Mouse (Mus musculus) hindbrain, postnatal 0 days (tissue): ENCODE measurements around the gene Arhgef9. TPM values are rescaled to one million over a fixed set of nuclear protein-coding genes. Genes with fewer than 3 reads are reported as not detected.

Experiments
- ATAC-seq: fragments of 200-750 bp; cut with Nextera tagmentation; 2 replicates; pipeline ENCODE4 v1.8.0; 2017; ENCODE audit warnings: mild to moderate bottlenecking, moderate TSS enrichment, moderate library complexity
- DNase-seq: peaks from one replicate; pipeline ENCODE4 v3.0.0-alpha.2; 2015; ENCODE audit warnings: low spot score
- H3K27ac ChIP-seq: fragments of 300-500 bp; sonication (generic); 2 replicates; pipeline ENCODE4 v1.5.1; 2014; ENCODE audit warnings: mild to moderate bottlenecking
- H3K27me3 ChIP-seq: fragments of 300-500 bp; sonication (generic); 2 replicates; pipeline ENCODE4 v1.6.1; 2014; ENCODE audit warnings: low read length, mixed read lengths; ENCODE audit not compliant: insufficient read depth
- H3K36me3 ChIP-seq: fragments of 300-500 bp; sonication (generic); 2 replicates; pipeline ENCODE4 v1.6.1; 2014; ENCODE audit warnings: low read length, mixed read lengths; ENCODE audit not compliant: insufficient read depth
- H3K4me1 ChIP-seq: fragments of 300-500 bp; sonication (generic); 2 replicates; pipeline ENCODE4 v1.6.1; 2014; ENCODE audit warnings: antibody characterized with exemption, low read length, mixed read lengths; ENCODE audit not compliant: insufficient read depth
- H3K4me2 ChIP-seq: fragments of 300-500 bp; sonication (generic); 2 replicates; pipeline ENCODE4 v1.6.1; 2014; ENCODE audit warnings: low read depth, mild to moderate bottlenecking, low read length, moderate library complexity, mixed read lengths
- H3K4me3 ChIP-seq: fragments of 300-500 bp; sonication (generic); 2 replicates; pipeline ENCODE4 v1.5.1; 2014; ENCODE audit warnings: low read length
- H3K9ac ChIP-seq: fragments of 300-500 bp; sonication (generic); replicated peaks from 2 replicates; pipeline ENCODE4 v1.6.1; 2014; ENCODE audit warnings: mild to moderate bottlenecking, low read length, moderate library complexity, mixed read lengths
- H3K9me3 ChIP-seq: fragments of 300-500 bp; sonication (generic); 2 replicates; pipeline ENCODE4 v1.6.1; 2016; ENCODE audit warnings: low read length, mixed read lengths
- CTCF ChIP-seq: IDR thresholded peaks from 2 replicates; pipeline ENCODE4 v1.5.1; 2016; ENCODE audit warnings: antibody characterized with exemption, control low read depth, low read depth
- WGBS: fragments of 180-500 bp; shearing (Covaris S2); extraction: QIAGEN DNeasy Blood & Tissue Kit; methylation state at CpG from one replicate; pipeline ENCODE4 v1.1.7; 2014; 5-methylcytosine and 5-hydroxymethylcytosine counted together
- polyA plus RNA-seq: library from polyadenylated mRNA; unstranded; fragments of >200 nt; fragmentation: Nextera tagmentation; extraction: Ambion mirVana; gene quantifications from 2 replicates; pipeline ENCODE4 v1.2.1, GENCODE M21; 2015
- total RNA-seq: library from RNA; depleted of rRNA; stranded (reverse); fragments of >200 nt; gene quantifications from 2 replicates; pipeline ENCODE4 v1.2.3, GENCODE M21; 2014

The Arhgef9 gene
- total and polyA plus RNA-seq, 2 experiments from 2014 or later, result 33.3 to 60.6 TPM

GRCm38 (mm10) chrX:95123462-95123861 is 73.2 kb downstream of the Arhgef9 start:
- Histone ChIP-seq H3K27me3 (no peaks in the 10 kb centered on the region), H3K4me2 (no peak overlapping the region), H3K27ac (no peak overlapping the region), H3K9ac (no peak overlapping the region), H3K4me3 (no peak overlapping the region), H3K36me3 (no peaks in the 10 kb centered on the region), H3K4me1 (no peaks in the 10 kb centered on the region), H3K9me3 (no peaks in the 10 kb centered on the region)
- ATAC-seq (no peak), DNase-seq (no peak)
- no peak for TF ChIP-seq CTCF
- 45% methylated on average over 6 of the region's 6 CpGs for WGBS

DNA sequence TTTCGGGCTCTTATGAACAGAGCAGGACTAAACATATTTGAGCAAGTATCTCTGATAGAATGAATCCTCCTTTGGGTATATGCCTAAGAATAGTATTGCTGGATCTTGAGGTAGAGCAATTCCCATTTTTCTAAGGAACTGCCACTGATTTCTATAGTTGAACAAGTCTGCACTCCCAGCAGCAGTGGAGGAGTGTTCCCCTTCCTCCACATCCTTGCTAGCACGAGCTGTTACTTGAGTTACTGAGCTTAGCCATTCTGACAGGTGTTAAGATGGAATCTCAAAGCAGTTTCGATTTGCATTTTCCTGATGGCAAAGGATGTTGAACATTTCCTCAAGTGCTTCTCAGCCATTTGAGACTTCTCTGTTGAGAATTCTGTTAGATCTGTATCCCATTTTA is 92.3 kb downstream of the Arhgef9 start:
- Histone ChIP-seq H3K4me2 (no peak overlapping the region), H3K27me3 (no peaks in the 10 kb centered on the region), H3K9ac (no peak overlapping the region), H3K9me3 (no peaks in the 10 kb centered on the region), H3K36me3 (no peaks in the 10 kb centered on the region), H3K4me3 (no peak overlapping the region), H3K4me1 (no peaks in the 10 kb centered on the region), H3K27ac (no peak overlapping the region)
- DNase-seq (no peak), ATAC-seq (no peak)
- TF ChIP-seq CTCF, result no peak
- 79% methylated on average over 3 of the region's 3 CpGs for WGBS

DNA sequence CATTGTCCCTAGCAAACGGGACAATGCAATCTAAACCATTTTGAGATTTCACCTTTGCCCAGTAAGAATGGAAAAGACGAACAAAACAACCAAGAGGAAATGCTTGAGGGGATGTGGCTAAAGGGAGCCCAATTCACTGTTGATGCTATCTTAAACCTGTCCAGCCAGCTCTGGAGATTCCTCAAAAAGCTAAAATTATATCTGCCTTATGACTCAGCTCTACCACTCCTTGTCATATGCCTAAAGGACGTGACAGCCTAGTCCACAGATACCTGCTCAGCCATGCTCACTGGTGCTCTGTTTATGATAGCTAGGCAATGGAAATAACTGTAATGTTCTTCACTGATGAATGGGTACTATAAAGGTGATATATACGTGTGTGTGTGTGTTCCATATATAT is 109.0 kb downstream of the Arhgef9 start:
- H3K36me3 ChIP-seq, result no peaks in the 10 kb centered on the region
- no peak for TF ChIP-seq CTCF
- no peak overlapping the region for H3K4me2 ChIP-seq
- 78% methylated on average over 4 of the region's 4 CpGs for WGBS
- H3K9ac ChIP-seq, result no peak overlapping the region
- DNase-seq (no peak), ATAC-seq (no peak)
- no peaks in the 10 kb centered on the region for H3K9me3 ChIP-seq
- no peak overlapping the region for H3K4me3 ChIP-seq
- H3K4me1 ChIP-seq, result no peaks in the 10 kb centered on the region
- H3K27me3 ChIP-seq, result no peaks in the 10 kb centered on the region
- no peak overlapping the region for H3K27ac ChIP-seq

DNA sequence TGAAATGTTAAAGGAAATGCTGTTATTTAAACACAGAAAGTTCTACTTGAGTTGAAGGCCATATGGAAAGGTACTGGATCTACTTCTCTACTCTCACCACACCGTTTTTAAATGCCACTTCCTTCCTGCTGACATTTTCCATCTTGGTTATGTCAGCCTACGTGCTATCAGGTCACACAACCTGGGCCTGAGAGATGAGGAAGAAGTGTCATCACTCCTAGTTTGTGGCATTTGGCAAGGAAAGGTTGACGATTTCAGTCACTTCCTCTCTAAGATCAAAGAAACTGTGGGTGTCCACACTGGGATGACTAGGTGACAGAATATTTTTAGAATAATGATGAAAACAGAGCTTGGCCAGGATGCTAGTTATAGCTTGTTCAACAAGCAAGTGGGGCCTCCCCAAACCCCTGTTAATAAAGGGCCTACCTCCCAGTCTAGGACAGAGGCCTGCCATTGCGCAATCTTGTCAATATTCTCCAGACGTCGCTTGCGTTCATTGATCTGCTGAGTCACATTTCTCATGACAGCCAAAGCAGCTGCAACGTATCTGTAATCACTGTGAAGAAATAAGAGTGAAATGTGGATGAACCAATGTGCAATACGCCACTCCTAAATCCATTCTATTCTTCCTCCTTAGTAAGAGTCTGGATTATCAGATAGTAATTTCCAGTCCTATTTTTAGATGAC is 119.5 kb downstream of the Arhgef9 start:
- Histone ChIP-seq H3K4me1 (no peaks in the 10 kb centered on the region), H3K9ac (no peak overlapping the region), H3K9me3 (no peaks in the 10 kb centered on the region), H3K4me2 (no peak overlapping the region), H3K27me3 (no peaks in the 10 kb centered on the region), H3K4me3 (no peak overlapping the region), H3K36me3 (no peaks in the 10 kb centered on the region), H3K27ac (no peak overlapping the region)
- no peak for ATAC-seq
- 85% methylated on average over 9 of the region's 9 CpGs for WGBS
- no peak for DNase-seq
- TF ChIP-seq CTCF, result no peak

- H3K4me2 ChIP-seq, result no peak overlapping the region
- H3K36me3 ChIP-seq, result no peaks in the 10 kb centered on the region
- no peak overlapping the region for H3K9ac ChIP-seq
- H3K27ac ChIP-seq, result no peak overlapping the region
- no peaks in the 10 kb centered on the region for H3K27me3 ChIP-seq
- ATAC-seq (no peak), DNase-seq (no peak)
- 77% methylated on average over 5 of the region's 5 CpGs for WGBS
- no peaks in the 10 kb centered on the region for H3K9me3 ChIP-seq
- H3K4me1 ChIP-seq, result no peaks in the 10 kb centered on the region
- TF ChIP-seq CTCF, result no peak
- H3K4me3 ChIP-seq, result no peak overlapping the region
These were observed 168.7 kb downstream of the Arhgef9 start for GRCm38 (mm10) chrX:95027907-95028306.

DNA sequence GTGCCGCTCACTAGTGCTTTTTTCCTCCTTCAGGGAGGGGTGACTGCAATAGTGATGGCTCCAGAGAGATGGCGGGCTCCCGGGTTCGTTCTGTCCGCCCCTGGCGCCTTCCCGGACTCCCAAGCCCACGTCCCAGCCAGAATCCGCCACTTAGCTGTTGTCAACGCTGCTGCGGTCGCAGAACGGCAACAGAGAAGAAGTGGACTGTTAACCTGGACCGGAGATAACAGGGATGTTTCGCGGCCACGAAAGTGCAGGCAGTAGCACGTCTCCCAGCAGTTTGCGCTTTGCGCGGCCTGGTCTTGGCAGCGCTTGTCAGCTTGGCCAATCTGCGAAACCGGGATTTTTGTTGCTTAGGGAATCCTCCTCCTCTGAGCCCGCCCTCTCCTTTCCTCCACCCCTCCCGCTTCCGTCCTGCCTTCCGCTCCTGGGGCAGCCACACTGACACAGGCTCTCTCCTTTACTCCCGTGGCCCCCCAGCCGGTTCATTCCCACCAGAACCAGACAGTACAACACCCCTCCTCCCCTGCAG is 170.2 kb downstream of the Arhgef9 start, which contains the start of gene Spin4:
Gene Spin4 (minus strand): TSS at position 322 of the 532 bp plus-strand sequence.
- Histone ChIP-seq H3K4me2 (peak within 1 kb of the TSS; percentile 64), H3K4me3 (peak within 1 kb of the TSS; percentile 53), H3K9ac (peak within 1 kb of the TSS; percentile 56), H3K9me3 (no peaks in the 10 kb centered on the region), H3K4me1 (no peaks in the 10 kb centered on the region), H3K36me3 (no peaks in the 10 kb centered on the region), H3K27me3 (no peaks in the 10 kb centered on the region), H3K27ac (peak within 1 kb of the TSS; percentile 86)
- TF ChIP-seq CTCF, result peak; percentile 29
- ATAC-seq (peak; percentile 98), DNase-seq (peak; percentile 86)
- WGBS, result 17% methylated on average over 30 of the region's 30 CpGs

DNA sequence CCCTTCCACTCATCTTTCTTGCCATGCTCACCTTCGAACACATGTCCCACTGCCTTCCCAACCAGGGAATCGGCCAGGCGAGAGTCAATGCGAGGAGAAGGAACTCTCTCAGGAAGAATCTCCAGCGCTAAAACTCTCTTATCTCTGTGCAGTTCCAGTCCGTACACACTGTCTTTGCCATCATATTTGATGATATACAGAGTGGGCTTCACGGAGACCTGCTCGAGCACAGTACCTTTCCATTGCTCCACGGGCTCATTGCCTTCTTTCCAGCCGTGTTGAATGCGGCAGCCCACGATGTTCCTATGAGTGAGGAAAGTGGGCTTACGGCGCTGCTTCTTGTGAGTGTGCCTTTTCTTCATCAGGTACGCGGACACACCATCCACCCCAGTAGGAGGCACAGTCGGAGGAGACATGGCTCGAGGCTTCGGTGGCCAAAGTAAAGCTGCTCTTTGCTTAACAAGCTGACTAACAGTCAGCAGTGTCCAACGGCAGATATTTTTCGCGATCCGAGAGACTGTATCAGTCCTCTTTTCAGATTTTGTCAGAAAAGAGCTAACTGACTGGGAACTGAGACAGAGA is 170.8 kb downstream of the Arhgef9 start:
- Histone ChIP-seq H3K36me3 (no peaks in the 10 kb centered on the region), H3K4me2 (peak overlapping the region; percentile 64), H3K9me3 (no peaks in the 10 kb centered on the region), H3K4me1 (no peaks in the 10 kb centered on the region), H3K9ac (peak overlapping the region; percentile 56), H3K27me3 (no peaks in the 10 kb centered on the region), H3K27ac (peak overlapping the region; percentile 86), H3K4me3 (peak overlapping the region; percentile 53)
- ATAC-seq (peak; percentile 32), DNase-seq (peak; percentile 17)
- WGBS, result 37% methylated on average over 23 of the region's 23 CpGs
- no peak; the same call in 1 of the 2 replicates for TF ChIP-seq CTCF
